Mouse (Mus musculus) C2C12 (cell line): ENCODE data around the gene 1700007K13Rik.

Experiments
- CTCF ChIP-seq: IDR thresholded peaks from one replicate; pipeline ENCODE4 v1.5.1; 2011; ENCODE audit not compliant: control insufficient read depth, insufficient read depth, insufficient read length
- MAX ChIP-seq: IDR thresholded peaks from one replicate; pipeline ENCODE4 v1.6.1; 2011; ENCODE audit warnings: mild to moderate bottlenecking, control low read depth
- MYOD1 ChIP-seq: IDR thresholded peaks from one replicate; pipeline ENCODE4 v1.6.1; 2011; ENCODE audit warnings: low read depth; ENCODE audit not compliant: control insufficient read depth, insufficient read length

- TF ChIP-seq CTCF = no peak
- no peak for TF ChIP-seq MAX
- TF ChIP-seq MYOD1 = no peak
Measured at GRCm38 (mm10) chr2:28506291-28506690, 40.2 kb upstream of the 1700007K13Rik start.
